Mouse (Mus musculus): ENCODE results near the gene Vmn1r26.
"Not testable (repeated sequence)": the region's sequence is repeated elsewhere in the genome, so short reads cannot be mapped to it uniquely, and the experiment has no call there.

Vmn1r26 gene

DNA sequence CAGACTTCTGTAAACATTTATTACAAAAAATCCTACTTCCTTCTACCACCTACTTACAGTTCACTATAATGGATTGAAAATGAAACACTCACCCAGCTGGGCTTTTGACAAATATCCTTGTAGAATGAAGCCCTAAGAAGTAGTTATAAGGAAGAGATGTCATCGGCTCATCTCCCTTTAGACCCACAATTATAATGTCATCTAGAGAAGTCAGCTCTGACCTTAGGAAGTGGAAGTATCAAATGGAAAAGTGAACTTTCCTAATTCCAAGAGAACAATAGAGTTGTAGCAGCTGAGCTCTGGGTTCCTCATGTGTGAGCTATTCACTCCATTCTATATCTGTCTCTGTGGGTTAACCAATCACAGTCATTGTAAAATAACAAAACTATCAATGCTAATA is at the start of gene Vmn1r26:
TSS of gene Vmn1r26 (minus strand) at position 101 of the 400 bp plus-strand sequence.
- no peak for DNase-seq

GRCm38 (mm10) chr6:58044025-58044424 is 29.1 kb upstream of the Vmn1r26 start:
- DNase-seq = no peak

DNA sequence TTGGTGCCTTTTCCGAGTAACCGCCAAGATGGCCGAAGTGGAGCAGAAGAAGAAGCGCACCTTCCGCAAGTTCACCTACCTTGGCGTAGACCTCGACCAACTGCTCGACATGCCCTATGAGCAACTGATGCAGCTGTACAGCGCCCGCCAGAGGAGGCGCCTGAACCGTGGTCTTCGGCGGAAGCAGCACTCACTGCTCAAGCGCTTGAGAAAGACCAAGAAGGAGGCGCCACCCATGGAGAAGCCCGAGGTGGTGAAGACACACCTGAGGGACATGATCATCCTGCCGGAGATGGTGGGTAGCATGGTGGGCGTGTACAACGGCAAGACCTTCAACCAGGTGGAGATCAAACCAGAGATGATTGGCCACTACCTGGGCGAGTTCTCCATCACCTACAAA is 2.5 kb upstream of the Vmn1r26 start:
- DNase-seq = peak in 1 of 2 experiments; percentile 21

DNA sequence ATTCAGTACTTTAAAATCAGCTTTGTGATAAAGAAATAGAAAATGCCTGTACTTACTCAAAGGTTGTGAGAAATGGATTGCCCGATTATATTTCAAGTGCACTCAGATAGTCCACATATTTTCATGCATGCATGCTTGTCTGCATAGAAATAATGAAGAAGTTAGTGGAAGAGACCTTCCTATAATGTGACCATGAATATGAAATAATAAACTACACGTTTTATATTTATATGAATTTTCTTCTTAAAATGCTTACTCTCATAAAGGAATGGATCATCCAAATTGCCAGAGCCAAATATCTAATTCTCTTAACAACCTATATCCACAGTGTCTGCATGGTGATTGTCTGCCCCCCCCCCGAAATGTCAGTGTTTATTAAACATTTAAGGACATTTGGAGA is 34.2 kb downstream of the Vmn1r26 start, which contains the start of gene Vmn1r25:
TSS of gene Vmn1r25 (minus strand) at position 101 of the 400 bp plus-strand sequence.
- DNase-seq = no peak

DNA sequence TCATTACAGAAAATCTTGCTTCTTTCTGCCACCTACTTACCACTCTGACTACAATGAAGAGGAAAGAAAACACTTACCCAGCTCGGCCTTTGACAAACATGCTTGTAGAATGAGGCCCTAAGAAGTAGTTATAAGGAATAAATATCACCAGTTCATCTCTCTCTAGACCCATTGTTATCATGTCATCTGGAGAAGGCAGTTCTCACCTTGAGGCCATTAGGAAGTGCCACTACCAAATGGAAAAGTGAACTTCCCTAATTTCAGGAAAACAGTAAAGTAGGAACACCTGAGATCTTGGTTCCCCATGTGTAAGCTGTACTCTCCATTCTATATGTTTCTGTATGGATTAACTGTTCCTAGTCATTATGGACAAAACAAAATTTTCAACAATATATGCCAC is 53.6 kb downstream of the Vmn1r26 start, which contains the start of gene Vmn1r24:
TSS of gene Vmn1r24 (minus strand) at position 101 of the 400 bp plus-strand sequence.
- DNase-seq = not testable (repeated sequence)
